Mouse (Mus musculus) heart, adult 8-10 months (tissue): Measurements from ENCODE around the gene 2900026A02Rik. TPM values are rescaled to one million over a fixed set of nuclear protein-coding genes. Genes with fewer than 3 reads are reported as not detected.

ENCODE experiments used
- DNase-seq: peaks from one replicate; pipeline ENCODE4 v3.0.0; 2022; ENCODE audit warnings: low spot score
- total RNA-seq, 4 experiments: library from RNA; stranded (reverse); gene quantifications; 2 replicates each; pipeline ENCODE4 v1.2.4; 2022

2900026A02Rik gene
- total RNA-seq, 4 experiments from 2014 or later, result 15.4 to 21.6 (median 20.3) TPM

DNA sequence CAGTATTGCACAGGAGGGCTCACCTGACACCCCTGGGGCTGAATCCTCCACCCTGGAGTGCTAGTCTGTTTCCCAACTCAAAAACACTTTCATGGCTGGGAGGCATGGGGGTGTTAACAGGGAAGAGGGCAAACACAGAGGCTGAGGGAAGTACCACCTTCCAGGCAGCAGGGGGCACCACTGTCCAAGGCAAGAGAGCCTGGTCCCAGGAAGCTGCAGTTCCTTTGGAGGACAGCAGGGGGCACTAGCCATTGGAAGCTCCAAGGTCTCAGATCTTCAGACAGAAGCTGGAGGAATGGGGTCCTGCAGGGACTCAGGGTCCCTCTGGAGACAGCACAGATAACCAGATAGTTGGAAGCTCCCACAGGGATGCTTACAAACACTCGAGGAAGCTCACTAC, 121.5 kb downstream of the 2900026A02Rik start:
- peak; percentile 89 for DNase-seq

GRCm38 (mm10) chr5:113097551-113097950, 123.5 kb downstream of the 2900026A02Rik start:
- DNase-seq, result no peak

- DNase-seq, result no peak
These were observed 125.6 kb downstream of the 2900026A02Rik start for GRCm38 (mm10) chr5:113095456-113095855.

DNA sequence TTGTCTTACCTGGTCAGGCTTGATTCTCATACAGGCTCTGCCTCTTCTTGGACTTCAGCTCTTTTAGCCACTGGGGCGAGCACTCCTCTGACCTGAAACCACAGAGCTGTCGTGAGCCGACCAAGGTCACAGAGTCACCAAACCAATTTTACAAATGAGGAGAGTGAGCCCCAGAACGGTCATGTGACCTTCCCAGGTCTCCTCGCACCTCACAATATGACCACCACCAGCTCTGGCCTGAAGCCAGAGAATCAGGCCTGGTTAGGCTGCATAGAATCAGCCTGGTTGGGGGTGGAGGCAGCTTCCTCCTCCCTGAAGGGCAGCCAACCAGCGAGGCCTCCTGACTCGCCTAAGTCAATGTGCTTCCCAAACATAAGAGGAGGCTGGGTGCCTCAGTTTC, 128.6 kb downstream of the 2900026A02Rik start:
- no peak for DNase-seq

- no peak for DNase-seq
These were observed 129.9 kb downstream of the 2900026A02Rik start for GRCm38 (mm10) chr5:113091162-113091561.

DNA sequence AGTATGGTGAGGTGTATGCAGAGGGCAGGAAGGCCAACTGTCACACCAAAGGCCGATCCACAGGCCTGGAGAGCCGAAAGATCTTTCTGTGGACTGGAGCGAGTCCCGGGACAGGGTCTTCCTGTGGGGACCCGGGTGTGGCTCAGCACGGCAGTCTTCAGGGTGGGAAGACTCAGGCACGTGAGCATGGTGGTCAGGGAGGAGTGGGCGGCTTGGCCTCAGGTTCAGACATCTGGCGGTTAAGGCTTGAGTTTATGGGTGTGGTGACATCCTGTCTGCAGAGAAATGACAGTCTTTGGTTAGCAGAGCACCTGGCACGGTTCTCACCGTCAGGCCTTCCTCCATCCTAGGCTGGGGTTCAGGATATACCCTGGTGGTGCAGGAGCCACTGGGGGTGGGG, 130.3 kb downstream of the 2900026A02Rik start:
- no peak for DNase-seq

DNA sequence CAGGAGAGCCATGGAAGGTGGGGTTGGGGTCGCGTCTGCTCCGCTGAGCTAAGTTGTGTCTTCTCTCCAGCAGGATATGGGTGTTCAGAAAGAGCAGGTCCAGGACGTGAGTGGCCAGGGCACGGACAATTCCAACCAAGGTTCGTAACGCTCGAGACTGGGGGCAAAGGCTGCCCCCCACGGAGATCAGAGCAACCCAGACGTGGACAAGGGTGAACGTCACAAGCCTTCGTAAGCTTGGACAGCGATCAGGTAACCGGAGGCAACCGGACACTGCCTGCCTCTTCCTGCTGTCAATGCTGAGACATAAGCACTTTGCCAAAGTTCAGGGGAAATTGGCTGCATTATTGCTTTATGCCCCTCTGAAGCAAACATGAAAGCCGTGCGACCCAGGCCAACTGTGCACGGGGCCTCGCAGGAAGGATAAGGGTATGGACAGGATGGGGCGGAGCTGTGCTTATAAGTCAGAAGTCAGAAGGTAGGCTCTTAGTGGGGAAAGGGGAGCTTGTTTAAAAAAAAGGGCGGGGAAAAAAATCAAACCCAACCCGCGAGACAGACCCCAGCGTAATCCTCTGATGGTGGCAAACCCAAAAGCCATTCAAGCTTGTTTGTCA, 130.9 kb downstream of the 2900026A02Rik start:
- no peak for DNase-seq

DNA sequence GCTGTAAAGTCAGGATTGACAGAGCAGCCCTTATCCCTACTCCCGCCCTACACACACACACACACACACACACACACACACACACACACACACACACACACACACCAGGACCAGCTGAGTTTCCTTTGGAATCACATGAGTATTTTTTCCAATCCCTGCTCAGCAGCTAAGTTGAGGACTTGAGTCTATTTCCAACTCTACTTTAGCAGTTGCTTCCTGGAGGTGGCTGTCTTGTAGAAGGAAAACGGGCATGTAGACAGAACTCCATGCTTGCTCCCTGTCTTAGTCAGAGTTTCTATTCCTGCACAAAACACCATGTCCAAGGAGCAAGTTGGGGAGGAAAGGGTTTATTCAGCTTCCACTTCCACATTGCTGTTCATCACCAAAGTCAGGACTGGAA, 133.6 kb downstream of the 2900026A02Rik start:
- DNase-seq, result no peak

GRCm38 (mm10) chr5:113086990-113087389, 134.0 kb downstream of the 2900026A02Rik start:
- no peak for DNase-seq

GRCm38 (mm10) chr5:113086439-113086838, 134.6 kb downstream of the 2900026A02Rik start:
- DNase-seq, result no peak

GRCm38 (mm10) chr5:113085931-113086330, 135.1 kb downstream of the 2900026A02Rik start:
- no peak for DNase-seq

- no peak for DNase-seq
These were observed 136.7 kb downstream of the 2900026A02Rik start for GRCm38 (mm10) chr5:113084309-113084708.

GRCm38 (mm10) chr5:113082356-113083168, 138.5 kb downstream of the 2900026A02Rik start:
- no peak for DNase-seq

GRCm38 (mm10) chr5:113081439-113081838, 139.6 kb downstream of the 2900026A02Rik start, which contains the start of gene Crybb3:
Crybb3 (minus strand) TSS chr5:113081584.
- peak; percentile 34 for DNase-seq

DNA sequence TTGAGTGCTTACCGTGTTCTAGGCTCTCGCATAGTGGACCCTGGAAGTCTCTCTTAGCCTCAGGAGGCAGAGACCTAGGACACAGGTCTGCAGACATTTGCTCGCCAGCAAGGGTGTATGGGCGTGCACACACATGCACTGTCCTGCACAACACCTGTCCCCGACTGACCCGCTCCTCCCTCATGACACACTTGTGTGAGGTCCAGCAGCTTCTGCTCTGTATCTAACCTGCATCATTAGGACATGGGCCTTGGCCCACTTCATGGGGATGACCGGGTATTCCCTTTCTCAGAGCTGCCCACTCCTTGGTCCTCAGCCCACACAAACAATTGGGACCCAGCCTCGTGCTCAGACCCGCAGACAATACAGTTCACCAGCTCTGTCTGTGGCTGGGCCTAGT, 140.0 kb downstream of the 2900026A02Rik start:
- no peak for DNase-seq

GRCm38 (mm10) chr5:113079783-113080182, 141.3 kb downstream of the 2900026A02Rik start:
- no peak for DNase-seq

GRCm38 (mm10) chr5:113078686-113079085, 142.3 kb downstream of the 2900026A02Rik start:
- no peak for DNase-seq

DNA sequence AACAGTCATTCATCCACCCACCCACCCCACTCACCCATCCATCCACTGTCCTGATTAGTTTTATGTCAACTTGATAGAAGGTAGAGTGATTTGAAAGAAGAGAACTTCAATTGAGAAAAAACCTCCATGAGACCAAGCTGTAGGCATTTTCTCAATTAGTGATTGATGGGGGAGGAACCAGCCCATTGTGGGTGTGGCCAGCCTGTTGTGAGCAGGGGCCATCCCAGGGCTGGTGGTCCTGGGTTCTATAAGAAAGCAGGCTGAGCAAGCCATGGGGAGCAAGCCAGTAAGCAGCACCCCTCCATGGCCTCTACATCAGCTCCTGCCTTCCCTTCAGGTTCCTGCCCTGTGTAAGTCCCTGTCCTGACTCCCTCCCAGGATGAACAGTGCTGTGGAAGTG, 151.0 kb downstream of the 2900026A02Rik start, which contains the start of gene Crybb2:
Gene Crybb2, minus strand, starts transcription at position 101 of the 400 bp plus-strand sequence.
- DNase-seq, result no peak

DNA sequence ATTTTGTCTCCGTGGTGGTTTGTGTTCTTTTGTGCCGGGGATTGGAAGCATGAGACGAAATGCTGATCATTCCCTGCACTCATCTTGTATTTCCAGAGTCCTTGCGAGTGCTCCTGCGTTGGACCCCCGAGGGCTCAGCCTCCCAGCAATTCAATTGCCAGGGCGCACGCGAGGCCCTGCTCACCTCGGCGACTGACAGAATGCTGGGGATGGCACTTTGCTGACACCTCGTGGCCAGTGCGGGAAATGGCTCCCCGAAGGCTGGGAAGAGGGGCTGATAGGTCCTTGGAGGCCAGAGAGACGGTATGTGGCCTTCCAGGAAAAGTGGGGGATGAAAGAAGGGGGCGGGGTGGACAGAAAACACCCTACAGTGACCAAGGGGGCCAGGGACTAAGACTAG, 166.7 kb downstream of the 2900026A02Rik start:
- peak; percentile 79 for DNase-seq

GRCm38 (mm10) chr5:113050581-113051185, 170.4 kb downstream of the 2900026A02Rik start:
- no peak for DNase-seq

DNA sequence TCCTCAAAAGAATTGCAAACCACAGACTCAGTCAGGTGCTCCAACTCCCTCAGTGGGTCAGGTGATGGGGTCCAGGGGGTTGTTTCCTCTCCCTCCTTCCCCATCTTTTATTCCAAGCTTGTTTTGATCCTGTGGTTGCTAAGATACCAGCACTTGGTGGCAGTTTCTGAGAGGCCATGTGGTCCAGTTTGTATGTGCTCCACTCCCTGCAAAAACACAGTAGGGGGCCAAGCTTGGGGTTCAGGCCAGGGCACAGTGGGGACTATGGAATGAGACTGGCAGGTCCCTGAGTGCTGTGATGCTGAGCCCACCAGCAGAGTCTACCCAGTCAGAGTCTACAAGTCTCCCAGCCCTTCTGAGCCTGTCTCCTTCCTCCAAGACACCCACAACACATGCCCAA, 171.2 kb downstream of the 2900026A02Rik start:
- no peak for DNase-seq

- DNase-seq, result no peak
These were observed 175.3 kb downstream of the 2900026A02Rik start for GRCm38 (mm10) chr5:113045511-113046273.
